Mouse (Mus musculus) gastrocnemius, adult 18-20 months (tissue): ENCODE results near the gene Tigd3. TPM values are rescaled to one million over a fixed set of nuclear protein-coding genes. Genes with fewer than 3 reads are reported as not detected.

Experiments used
- DNase-seq: peaks from one replicate; pipeline ENCODE4 v3.0.0; 2021; ENCODE audit warnings: low spot score
- total RNA-seq, 2 experiments: library from RNA; stranded (reverse); gene quantifications; 2 replicates each; pipeline ENCODE4 v1.2.3; 2021

The Tigd3 gene
- total RNA-seq, 2 experiments from 2014 or later, result 0.21 TPM

GRCm38 (mm10) chr19:5877618-5878361 is 16.2 kb downstream of the Tigd3 start, which contains the start of gene Slc25a45:
Gene Slc25a45 (plus strand): TSS chr19:5877808.
- peak; percentile 73 for DNase-seq

- peak; percentile 94 for DNase-seq
Observed at GRCm38 (mm10) chr19:5874969-5875480, 18.9 kb downstream of the Tigd3 start, which contains the start of gene Frmd8. Gene Frmd8 (minus strand): TSS chr19:5875274.

- no peak for DNase-seq
Observed at GRCm38 (mm10) chr19:5874391-5874968, 19.5 kb downstream of the Tigd3 start.

GRCm38 (mm10) chr19:5872931-5873556 is 20.9 kb downstream of the Tigd3 start:
- DNase-seq, result no peak

- no peak for DNase-seq
Observed at GRCm38 (mm10) chr19:5872528-5872927, 21.4 kb downstream of the Tigd3 start.

GRCm38 (mm10) chr19:5871683-5872082 is 22.3 kb downstream of the Tigd3 start:
- no peak for DNase-seq

GRCm38 (mm10) chr19:5871273-5871672 is 22.7 kb downstream of the Tigd3 start:
- DNase-seq, result no peak

- DNase-seq, result no peak
Observed at GRCm38 (mm10) chr19:5868096-5868495, 25.9 kb downstream of the Tigd3 start.

GRCm38 (mm10) chr19:5864710-5865398 is 29.1 kb downstream of the Tigd3 start:
- DNase-seq, result no peak

GRCm38 (mm10) chr19:5863776-5864175 is 30.2 kb downstream of the Tigd3 start:
- DNase-seq, result no peak

GRCm38 (mm10) chr19:5862335-5863085 is 31.4 kb downstream of the Tigd3 start:
- no peak for DNase-seq

- no peak for DNase-seq
Observed at GRCm38 (mm10) chr19:5856604-5857003, 37.3 kb downstream of the Tigd3 start.

GRCm38 (mm10) chr19:5852035-5852722 is 41.8 kb downstream of the Tigd3 start:
- DNase-seq, result peak; percentile 23

GRCm38 (mm10) chr19:5851481-5851971 is 42.4 kb downstream of the Tigd3 start:
- DNase-seq, result peak; percentile 50

GRCm38 (mm10) chr19:5850860-5851259 is 43.1 kb downstream of the Tigd3 start:
- peak; percentile 25 for DNase-seq

GRCm38 (mm10) chr19:5849843-5850527 is 44.0 kb downstream of the Tigd3 start:
- peak; percentile 98 for DNase-seq

GRCm38 (mm10) chr19:5848826-5849672 is 44.9 kb downstream of the Tigd3 start:
- DNase-seq, result peak; percentile 78

- DNase-seq, result peak; percentile 89
Observed at GRCm38 (mm10) chr19:5848032-5848825, 45.7 kb downstream of the Tigd3 start.
